Mouse (Mus musculus) brain, embryonic 18.5 days (tissue): ENCODE measurements around the gene D430041D05Rik.

ENCODE experiments used
- DNase-seq: peaks from one replicate; pipeline ENCODE4 v3.0.0-alpha.2; 2012; ENCODE audit warnings: low read depth, low spot score

The D430041D05Rik gene

DNA sequence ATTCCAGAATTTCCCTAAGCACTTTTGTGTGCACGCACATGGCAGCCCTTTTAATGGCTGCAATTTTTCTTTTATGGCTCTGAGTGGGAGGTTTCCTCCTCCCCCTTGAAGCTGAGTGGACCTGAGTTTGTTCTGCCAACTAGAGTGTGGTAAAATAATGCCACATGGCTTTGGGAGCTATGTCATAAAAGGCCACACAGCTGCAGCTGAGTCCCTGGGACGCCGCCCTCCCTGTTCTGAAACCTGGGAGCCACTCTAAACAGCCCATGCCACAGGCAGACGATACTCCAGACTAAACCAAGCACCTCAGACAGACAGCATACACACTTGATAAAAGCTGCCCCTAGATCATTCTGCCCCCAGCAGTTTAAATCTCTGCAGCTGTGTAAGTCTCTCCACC is 143.8 kb downstream of the D430041D05Rik start:
- no peak for DNase-seq

DNA sequence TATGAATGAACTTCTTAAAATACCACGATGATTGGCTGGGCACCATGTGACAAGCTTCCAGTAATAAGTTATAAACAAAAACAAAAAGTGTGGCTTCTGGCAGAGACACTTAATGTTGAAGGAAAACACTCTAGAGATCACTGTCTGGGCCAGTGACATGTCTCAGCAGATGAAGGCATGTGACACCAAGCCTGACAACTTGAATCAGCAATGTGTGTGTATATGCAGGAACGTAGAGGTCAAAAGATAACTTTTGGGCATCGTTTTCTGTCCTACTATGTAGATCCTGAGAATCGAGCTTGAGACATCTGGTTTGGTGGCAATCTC is 149.1 kb downstream of the D430041D05Rik start:
- DNase-seq, result no peak

DNA sequence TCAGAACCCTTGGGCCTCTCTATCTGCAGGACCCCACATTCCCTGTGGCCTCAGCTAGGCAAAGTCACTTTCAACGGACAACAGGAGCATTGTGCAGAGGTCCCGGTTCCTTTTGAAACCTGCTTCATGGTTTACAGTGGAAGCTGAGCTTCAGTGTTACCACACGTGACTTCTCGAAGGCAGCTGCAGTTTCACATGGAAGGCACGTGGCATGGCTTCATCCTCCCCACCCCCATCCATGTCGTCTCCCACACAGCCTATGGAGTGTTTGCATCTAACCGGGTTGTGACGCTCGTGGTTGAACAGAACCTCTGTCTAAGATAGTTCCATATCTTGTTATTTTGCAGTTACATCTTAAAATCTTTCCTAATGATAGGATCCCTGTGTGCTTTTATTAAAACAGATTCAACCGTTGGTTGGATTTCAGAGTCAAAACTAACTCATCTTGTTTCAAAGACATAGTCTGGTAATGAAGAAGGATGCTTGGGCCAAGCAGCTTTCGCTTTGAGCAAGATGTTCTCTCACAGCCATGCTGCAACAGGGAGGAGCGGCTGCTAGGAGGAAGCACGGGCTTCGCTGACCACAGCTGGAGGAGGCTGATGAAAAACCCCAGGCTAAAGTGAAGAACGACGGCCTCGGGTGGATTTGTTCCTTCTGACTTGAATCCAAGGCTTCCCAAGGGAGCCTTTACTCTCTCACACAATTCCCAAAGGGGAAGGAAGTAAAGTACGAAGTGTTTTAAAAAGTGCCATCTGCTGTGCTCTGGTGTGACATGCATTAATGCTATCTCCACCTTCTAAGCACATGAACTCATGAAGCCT is 149.7 kb downstream of the D430041D05Rik start:
- DNase-seq, result no peak

DNA sequence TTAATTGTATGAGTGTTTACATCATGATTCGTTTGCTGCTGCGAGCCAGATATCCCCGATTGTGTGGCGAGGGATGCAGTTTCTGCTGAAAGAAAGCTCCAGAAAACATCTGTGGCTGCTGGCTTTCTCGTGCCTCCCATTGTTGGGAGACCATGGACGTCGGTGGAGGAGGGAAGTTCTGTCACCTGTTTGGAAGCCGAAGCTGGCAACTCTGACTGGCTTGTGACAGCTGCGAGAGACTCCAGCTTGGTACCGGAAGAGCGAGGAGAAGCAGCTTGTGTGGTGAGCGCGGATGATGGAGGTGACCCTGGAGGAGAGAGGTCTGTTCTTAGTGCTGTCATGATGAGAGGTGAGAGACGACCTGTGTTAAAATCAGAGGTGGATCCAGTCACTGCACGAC is 154.2 kb downstream of the D430041D05Rik start:
- DNase-seq, result no peak

DNA sequence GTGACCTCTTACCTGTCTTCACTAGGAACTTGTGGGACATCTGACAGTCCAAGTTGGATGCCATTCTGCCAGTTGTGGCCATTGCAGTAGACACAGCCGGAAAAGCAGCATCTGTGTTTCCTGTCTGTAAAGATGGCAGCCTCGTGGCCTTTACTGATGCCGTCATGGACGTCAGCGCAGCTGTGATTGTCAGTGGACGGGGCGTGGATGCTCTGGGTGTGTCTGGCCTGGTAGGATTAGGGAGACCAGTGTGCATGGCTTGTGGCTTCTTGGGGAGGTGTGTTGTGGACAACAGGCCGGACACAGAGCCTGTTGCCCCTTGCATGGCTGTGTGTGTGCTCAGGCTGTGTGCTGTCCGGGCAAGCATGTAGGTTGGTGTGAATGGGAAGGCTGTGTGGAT is 155.9 kb downstream of the D430041D05Rik start:
- no peak for DNase-seq

DNA sequence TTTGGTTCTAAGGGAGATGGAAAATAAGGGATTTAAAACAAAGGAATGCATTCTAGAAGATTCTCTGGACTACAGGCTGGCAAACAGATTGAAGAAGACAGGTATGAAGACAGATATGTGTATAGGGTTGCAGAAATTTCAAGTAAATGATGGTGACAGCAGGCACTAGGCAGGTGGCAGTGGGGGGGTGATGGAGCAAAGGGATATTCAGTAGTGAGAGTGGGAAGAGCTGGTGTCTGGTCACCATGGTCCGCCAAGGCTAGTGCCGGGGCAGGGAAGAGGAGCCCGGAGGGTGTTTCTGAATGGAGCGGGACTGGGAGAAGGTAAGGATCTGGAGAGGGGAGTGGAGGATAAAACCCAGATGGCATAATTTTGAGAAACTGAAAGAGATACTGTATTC is 157.5 kb downstream of the D430041D05Rik start:
- DNase-seq, result no peak

DNA sequence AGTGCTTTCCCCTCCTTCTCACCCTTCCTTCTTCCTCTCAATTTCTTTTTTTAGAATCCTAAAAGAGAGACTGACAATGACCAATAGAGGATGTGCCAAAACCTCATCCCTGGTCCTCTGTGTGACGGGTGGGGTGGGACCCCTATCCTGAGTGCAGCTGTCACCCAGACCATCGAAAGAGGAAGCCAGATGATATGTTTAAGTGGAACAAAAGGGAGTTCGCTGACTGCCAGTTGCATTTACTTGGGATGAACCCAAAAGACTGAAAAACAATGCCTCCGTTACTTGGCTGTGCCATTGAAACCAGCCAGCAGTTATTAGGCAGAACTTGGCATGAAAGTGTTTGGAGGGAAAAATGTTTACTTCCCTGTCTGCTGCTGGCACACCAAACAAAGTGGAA is 159.2 kb downstream of the D430041D05Rik start:
- DNase-seq, result peak; percentile 30

DNA sequence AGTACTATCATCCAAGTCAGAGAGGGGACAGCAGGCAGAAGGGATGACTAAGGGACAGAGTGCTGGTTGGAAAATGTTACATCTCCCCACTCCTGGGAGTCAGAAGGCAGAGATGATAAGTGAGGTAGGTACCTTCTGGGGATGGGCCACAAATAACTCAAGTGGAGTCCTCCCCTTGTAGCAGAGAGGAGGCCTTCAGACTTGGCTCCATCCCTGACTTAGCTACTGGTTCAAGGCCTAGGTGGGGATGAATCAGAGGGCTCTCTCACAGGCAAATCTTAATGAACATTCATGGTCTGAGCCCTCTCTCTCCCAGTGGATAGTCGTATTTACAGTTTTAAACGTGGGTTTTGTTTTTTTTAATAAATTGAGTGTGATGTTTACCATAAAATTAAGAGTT is 161.0 kb downstream of the D430041D05Rik start:
- no peak for DNase-seq

DNA sequence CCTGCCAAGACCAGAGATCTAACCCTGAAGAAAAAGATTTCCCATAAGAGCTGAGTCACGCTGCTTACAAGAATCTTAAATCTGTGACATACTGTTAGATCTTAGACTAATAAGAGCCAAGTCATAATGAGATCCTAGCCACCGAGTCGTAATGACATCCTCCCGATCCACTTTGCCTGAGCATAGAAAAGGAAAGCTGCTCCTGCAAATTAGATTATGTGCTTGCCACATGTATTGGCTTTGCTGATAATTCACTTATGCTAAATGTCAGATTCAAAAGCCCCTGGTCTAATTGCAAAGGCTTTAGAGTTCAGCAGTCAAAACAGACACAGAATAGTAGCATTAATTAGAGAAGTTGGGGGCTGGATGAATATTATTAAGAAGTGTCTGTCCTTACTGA is 164.0 kb downstream of the D430041D05Rik start:
- DNase-seq, result no peak

DNA sequence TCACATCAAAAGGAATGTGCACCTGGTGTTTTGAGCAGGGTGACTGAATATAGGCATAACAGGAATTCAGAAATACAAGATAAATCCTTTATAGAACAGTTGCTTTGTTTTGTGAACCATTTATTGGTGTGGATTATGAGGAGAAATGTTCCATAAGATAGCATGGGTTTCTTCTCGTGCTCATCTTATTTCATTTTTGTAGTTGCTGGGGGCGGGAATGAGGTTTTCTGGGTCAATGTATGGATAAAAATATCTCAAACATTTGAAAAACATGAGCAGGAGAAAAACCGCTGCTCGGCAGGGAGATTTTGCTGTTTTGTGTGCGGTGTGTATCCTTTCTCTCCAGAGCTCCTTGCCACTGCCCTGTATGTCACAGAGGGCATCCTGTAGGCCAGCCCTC is 168.8 kb downstream of the D430041D05Rik start:
- no peak for DNase-seq

DNA sequence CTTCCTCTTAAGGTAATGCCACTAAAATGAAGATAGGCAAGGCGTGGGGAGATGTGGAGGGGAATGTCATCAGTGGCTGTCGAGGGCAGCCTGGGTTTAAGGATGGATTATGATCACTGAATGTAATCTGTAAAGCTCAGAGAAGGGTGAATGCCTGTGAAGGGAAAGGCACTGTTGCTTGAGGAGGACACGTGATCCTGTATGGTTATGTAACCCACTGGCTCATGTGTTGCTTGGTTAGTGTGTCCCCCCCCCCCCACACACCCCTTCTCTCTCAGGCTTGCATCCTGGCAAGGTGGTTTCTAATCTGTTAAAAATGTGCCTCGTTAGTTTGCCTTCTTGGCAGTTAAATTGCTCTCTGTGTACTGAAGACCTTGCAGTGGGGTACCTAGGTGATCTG is 173.7 kb downstream of the D430041D05Rik start:
- DNase-seq, result no peak

DNA sequence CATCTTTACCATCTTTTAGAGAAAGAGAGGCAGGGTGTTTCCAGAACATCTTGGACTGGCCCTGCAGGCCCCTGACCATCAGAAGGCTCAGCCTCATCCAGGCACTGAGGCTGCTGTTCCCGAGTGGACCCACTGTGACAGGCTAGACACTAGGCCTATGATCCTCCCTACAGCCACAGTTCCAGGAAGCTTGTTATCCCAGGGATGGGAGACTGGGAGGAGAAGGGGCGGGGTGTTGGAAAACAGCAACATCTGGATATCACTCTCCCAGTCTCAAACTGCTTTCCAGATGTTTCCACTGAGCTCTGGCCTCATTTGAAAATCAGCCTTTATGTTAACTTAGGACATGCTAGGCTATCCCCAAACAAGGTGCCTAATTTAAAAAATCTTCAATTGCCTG is 180.4 kb downstream of the D430041D05Rik start:
- DNase-seq, result no peak

DNA sequence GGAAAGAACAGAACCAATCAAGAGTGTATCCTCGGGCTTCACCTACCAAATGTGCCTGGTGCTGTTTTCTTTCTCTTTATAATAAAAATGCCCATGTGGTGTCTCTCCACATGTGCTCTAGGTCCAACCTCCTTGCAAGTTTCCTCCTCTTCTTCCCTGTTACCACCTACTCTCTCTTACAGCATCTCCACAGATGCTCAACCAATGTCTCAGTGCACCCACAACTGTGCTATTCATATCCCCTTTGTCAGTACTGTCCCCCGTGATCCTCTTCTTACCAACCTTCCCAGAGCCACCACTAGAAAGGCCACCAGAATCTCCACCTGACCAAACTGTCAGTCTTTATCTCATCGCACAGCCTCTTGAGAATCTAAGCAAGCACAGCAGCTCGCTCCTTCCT is 184.8 kb downstream of the D430041D05Rik start:
- DNase-seq, result no peak

DNA sequence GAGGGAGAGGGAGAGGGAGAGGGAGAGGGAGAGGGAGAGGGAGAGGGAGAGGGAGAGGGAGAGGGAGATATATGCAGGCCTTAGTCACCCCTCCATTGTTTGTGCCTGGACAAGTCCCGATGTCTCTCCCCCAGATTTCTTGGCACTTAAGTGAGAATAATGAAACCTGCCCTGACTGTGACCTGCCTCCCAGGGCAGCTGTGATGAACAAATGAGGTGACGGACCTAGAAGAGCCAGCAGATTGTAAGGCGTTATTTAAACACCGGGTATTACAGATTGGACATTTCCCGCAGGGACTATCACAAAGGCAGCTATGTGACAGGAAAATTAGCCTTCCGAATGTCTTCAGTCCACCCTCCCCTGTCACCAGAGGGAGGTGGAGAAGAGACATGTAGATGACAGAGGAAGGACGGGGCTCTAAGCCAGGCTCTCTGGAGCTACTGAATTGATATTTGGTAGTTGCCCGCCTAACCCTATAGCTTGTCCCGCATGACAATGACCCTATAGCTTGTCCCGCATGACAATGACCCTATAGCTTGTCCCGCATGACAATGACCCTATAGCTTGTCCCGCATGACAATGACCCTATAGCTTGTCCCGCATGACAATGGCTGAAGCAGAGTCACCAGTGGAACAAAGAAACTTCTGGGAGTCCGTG is 191.0 kb downstream of the D430041D05Rik start:
- no peak for DNase-seq

DNA sequence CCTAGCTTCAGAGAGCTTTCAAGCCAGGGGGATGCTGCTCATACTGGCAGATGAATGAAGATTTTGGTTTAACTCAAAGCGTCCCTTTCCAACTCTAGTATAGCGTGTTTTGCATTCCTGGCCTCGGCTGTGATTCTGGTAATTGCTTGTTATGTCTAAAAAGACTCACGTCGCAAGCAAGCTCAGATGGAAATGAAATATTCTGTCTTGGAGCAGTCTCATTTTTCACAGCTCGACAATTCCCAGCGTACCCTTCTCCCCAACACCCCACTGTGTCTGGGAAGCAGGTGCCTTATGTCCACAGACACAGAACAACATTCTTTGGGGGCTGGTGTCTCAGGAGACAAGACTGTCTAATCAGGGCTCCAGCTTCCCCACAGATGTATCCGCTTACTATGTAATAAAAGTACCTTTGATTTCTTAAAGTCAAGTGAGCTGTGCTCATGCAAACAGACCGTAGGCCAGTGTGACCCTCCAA is 192.2 kb downstream of the D430041D05Rik start:
- DNase-seq, result peak; percentile 67

DNA sequence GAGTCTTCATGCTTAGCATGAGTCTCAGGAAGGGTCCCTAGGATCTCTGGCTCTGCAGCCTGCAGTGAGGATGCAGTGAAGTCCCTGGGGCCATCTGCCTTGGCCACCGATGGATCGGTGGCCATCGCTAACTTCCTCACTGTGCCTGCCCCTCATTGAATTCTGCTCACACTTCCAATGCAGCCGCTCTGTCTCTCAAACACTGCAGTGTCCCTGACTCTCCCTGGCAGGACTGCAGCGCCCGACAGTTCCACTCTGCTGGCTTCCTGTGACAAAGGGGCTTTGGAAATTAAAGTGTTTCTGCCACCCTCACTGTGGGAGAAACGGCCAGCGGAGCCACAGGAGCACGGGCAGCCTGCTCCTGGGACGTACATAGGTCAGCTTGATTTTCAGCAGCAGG is 192.7 kb downstream of the D430041D05Rik start:
- DNase-seq, result no peak

DNA sequence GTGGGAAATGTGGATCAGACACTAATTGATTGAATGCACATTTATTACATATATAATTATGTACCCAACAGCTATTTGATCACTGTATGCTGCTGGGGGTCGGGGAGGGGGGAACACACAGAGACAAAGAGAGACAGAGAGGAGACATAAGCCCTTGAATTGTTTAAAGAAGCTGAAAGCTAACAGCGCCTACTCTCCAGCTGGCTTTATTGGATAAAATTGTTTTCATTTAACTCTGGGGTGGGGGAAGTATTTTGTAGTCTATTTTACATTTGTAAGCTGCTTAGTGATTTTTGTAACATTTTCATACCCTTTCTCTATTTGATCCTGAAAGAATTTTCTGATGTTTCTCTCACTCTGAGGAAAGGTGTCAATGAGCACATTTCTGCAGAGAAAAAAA is 201.4 kb downstream of the D430041D05Rik start:
- no peak for DNase-seq

DNA sequence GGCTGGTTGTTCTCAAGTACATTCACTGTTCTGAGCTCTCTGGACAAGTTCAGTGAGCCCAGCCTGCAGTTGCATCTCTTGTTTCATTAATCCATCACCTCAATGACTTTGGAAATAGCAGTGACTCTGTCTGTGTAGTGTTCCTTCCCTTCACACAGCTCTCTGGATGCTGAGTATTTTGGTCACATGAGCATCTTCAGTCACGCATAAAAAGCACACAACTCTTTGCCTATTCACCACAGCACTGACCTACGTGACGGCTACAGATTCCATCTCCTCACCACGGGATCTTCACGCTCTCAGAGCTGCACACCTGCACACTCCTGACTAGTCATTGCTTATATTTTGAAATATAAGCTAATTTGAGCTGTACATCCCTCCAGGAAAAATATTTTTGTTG is 202.4 kb downstream of the D430041D05Rik start:
- no peak for DNase-seq

DNA sequence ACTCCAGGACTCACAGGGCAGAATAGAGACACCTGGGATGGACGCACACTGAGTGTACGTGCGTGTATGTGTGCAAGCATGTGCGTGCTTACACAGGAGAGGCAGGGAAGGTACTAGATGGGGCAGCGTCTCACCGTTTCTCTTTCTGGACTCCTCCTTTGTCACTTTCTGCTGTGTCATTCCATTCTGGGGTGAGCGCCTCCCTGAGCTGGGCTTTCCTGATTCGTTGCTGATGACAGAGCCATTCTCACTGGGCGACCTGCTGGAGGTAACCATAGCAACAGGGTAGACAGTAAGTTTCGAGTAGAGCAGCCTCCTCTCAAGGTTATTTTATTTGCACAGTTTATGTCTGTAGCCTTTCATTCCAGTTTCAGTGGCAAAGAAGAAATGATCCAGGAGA is 202.9 kb downstream of the D430041D05Rik start:
- DNase-seq, result peak; percentile 50

DNA sequence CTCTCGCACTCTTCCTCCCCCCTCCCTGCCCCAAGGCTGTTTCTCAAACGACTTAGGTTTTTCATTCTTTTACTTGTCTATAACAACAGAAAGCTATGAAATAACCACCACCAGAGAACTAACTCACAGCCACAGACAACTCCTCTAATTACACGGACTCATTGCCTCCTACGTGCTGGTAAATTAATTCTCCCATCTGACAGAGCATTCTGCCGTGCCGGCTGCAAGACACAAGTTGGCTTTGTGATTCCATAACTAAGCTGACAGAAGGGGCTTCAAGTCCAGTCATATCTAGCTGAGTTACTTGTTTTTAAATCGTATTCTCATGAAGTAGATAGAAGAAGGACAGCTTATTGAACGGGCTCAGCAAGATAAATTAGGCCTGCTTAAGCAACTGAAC is 205.2 kb downstream of the D430041D05Rik start:
- DNase-seq, result peak; percentile 61

DNA sequence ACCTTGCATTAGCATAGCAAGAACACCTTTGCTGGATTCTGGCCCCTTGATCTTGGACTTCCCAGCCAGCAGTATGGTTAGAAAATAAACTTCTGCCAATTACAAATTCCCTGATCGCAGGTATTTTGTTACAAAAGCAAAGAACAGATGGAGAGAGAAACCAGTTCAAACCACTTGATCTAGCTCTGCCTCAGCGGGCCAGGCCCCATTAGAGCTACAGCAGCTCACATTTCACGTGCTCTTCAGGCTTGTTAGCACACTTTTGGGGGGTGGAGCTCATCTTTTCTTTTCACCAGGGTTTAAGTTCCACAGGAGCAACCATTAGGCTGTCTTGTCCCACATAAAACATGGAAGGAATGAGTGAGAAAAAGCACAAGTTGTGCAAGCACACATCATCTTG is 210.6 kb downstream of the D430041D05Rik start:
- no peak for DNase-seq

DNA sequence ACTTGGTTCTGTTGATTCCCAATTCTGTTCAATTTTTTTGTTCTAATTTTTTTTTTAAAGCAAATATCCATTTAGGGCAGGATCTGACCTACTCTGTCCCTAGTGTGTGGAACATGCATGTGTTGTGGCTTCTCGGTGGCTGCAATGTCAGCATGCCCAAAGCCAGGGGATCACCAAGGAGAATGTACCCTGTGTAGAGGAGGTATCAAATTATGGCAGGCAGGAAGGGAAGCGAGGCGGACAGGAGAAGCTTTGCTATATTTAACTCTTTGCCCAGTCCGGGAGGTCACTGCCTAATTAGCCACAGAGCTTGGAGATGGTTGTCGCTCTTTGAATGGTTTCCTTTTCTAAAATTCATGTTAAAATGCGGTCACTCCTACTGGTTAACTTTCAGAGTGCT is 212.6 kb downstream of the D430041D05Rik start:
- no peak for DNase-seq

DNA sequence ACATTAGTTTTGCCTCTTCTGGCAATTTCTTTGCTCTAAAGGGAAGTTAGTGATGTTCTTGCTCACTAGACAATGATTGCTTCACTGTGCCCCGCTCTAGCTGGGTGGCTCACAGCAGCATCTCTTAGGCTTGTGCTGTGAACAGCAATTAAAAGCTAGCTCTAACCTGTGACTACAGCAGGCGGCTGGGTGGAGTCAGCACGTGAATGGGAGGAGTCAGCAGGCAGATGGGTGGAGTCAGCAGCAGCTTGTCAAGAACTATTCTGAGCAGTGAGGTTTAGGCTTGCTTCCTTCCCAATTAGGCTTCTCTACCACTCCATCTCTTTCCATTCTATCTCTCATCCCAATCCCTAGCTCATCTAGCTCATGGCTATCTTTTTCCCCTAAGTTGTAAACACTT is 213.5 kb downstream of the D430041D05Rik start:
- no peak for DNase-seq
